Mouse (Mus musculus) forebrain, embryonic 14.5 days (tissue): ENCODE data around the gene Asap2. TPM values are rescaled to one million over a fixed set of nuclear protein-coding genes. Genes with fewer than 3 reads are reported as not detected.
A peak's percentile ranks its signal among the peaks of the same experiment; 100 is the strongest.

Source experiments
- ATAC-seq: fragments of 200-750 bp; cut with Nextera tagmentation; 2 replicates; pipeline ENCODE4 v1.8.0; 2017; ENCODE audit warnings: mild to moderate bottlenecking, moderate library complexity
- DNase-seq: peaks from one replicate; pipeline ENCODE4 v3.0.0-alpha.2; 2015; ENCODE audit warnings: low spot score
- H3K27ac ChIP-seq: fragments of 300-500 bp; sonication (generic); 2 replicates; pipeline ENCODE4 v1.5.1; 2014; ENCODE audit warnings: low read depth, mild to moderate bottlenecking, control low read depth, low read length, moderate library complexity
- H3K27me3 ChIP-seq: fragments of 300-500 bp; sonication (generic); replicated peaks from 2 replicates; pipeline ENCODE4 v1.6.1; 2014; ENCODE audit warnings: low read length, control low read depth, mixed read lengths; ENCODE audit not compliant: control insufficient read depth, insufficient read depth
- H3K36me3 ChIP-seq: fragments of 300-500 bp; sonication (generic); 2 replicates; pipeline ENCODE4 v1.6.1; 2014; ENCODE audit warnings: low read length, control low read depth; ENCODE audit not compliant: control insufficient read depth, insufficient read depth
- H3K4me1 ChIP-seq: fragments of 300-500 bp; sonication (generic); 2 replicates; pipeline ENCODE4 v1.6.1; 2014; ENCODE audit warnings: antibody characterized with exemption, low read length, control low read depth; ENCODE audit not compliant: control insufficient read depth, insufficient read depth
- H3K4me2 ChIP-seq: fragments of 300-500 bp; sonication (generic); 2 replicates; pipeline ENCODE4 v1.6.1; 2014; ENCODE audit warnings: mild to moderate bottlenecking, control low read depth, low read length
- H3K4me3 ChIP-seq: fragments of 300-500 bp; sonication (generic); 2 replicates; pipeline ENCODE4 v1.5.1; 2014; ENCODE audit warnings: low read depth, low read length, control low read depth
- H3K9ac ChIP-seq: fragments of 300-500 bp; sonication (generic); 2 replicates; pipeline ENCODE4 v1.6.1; 2014; ENCODE audit warnings: mild to moderate bottlenecking, low read length, control low read depth, moderate library complexity
- H3K9me3 ChIP-seq: fragments of 300-500 bp; sonication (generic); replicated peaks from 2 replicates; pipeline ENCODE4 v1.6.1; 2016; ENCODE audit warnings: low read length, control low read depth, mixed read lengths; ENCODE audit not compliant: control insufficient read depth
- WGBS: fragments of 180-500 bp; shearing (Covaris S2); extraction: QIAGEN DNeasy Blood & Tissue Kit; methylation state at CpG from one replicate; pipeline ENCODE4 v1.1.7; 2014; 5-methylcytosine and 5-hydroxymethylcytosine counted together
- polyA plus RNA-seq: library from polyadenylated mRNA; unstranded; fragments of >200 nt; fragmentation: Nextera tagmentation; extraction: Ambion mirVana; gene quantifications from 2 replicates; pipeline ENCODE4 v1.2.1, GENCODE M21; 2014

Asap2 gene
- polyA plus RNA-seq, 1 experiment from 2014 or later, result 13.1 TPM

DNA sequence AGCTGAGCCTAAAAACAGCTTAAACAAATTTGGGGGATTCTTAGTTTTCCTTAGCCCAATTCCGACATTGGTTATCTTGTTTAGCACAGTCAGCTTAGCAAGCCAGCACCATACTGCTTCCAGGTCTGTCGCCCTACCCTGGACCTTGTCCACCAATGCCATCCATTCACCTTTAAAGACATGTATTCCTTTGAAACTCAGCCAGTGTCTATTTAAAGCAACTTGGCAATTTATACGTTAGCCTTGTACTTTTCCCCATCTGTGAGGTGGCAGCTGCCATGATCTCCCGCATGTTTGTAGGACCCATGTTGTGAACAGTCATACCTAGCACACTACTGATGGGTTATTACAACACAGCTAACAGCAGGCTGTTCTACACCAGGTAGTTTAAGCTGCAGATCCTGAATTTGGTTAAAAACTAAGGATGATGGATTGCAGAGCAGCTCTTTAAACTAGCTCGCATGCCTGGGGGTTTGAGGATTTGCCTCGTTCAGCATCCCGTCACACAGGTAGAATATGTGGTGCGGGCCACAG, 277.9 kb downstream of the Asap2 start:
- no peak for DNase-seq
- H3K36me3 ChIP-seq, result peaks cover 88% of the 10 kb centered on the region
- H3K27ac ChIP-seq, result no peak overlapping the region
- H3K4me1 ChIP-seq, result no peaks in the 10 kb centered on the region
- H3K9ac ChIP-seq, result no peak overlapping the region
- 95% methylated on average over 8 of the region's 8 CpGs for WGBS
- H3K9me3 ChIP-seq, result no peaks in the 10 kb centered on the region
- no peak overlapping the region for H3K4me3 ChIP-seq
- H3K4me2 ChIP-seq, result no peak overlapping the region
- H3K27me3 ChIP-seq, result no peaks in the 10 kb centered on the region
- ATAC-seq, result no peak

DNA sequence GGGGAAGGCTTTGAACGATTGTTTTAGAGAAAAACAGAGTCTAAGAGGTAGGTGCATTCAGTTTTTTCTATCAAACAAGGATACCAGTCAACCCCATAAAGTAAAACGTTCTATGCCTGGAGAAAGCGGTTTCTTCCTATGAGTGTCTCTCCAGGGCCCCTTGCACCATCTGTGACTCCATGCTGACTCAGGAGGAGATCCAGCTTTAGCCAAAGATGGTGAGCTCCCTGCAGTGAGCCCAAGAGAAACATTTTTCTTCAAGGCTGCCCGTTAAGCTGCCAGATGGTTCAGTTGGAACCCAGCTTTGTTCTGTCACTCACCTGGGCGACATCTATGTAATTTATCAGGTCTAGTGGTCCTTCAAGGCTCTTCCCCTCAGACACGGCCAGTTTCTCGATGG, 284.2 kb downstream of the Asap2 start:
- Histone ChIP-seq H3K27ac (no peak overlapping the region), H3K9me3 (no peaks in the 10 kb centered on the region), H3K27me3 (no peaks in the 10 kb centered on the region), H3K36me3 (peaks cover 40% of the 10 kb centered on the region), H3K4me3 (no peak overlapping the region), H3K4me1 (no peaks in the 10 kb centered on the region), H3K9ac (no peak overlapping the region), H3K4me2 (no peak overlapping the region)
- ATAC-seq, result no peak
- WGBS, result 79% methylated on average over 7 of the region's 7 CpGs
- DNase-seq, result no peak

DNA sequence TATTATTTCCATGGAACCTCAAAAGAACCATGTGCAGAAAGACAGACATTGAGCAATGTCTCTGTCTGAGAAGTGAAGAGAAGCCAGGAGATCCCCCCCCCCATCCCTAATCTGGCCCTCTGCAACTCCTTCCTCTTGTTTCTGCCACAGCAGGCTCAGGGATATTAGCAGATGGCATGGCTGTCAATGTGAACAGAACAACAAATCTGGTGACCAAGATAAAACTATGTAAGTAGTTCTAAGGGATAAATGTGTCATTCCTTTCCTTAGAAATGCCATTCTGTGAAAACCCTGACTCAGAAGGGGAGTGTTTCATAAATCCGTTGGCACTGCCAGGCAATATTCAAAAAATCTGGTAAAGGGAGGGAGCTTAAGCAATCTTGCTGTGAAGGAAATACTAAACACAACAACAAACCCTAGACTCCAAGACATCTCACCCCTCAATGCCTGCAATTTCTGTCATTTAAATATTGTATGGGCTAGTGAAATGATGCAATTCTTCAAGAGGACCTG, 287.1 kb downstream of the Asap2 start:
- WGBS, result 86% methylated on average over 1 of the region's 1 CpGs
- Histone ChIP-seq H3K4me2 (no peak overlapping the region), H3K27me3 (no peaks in the 10 kb centered on the region), H3K36me3 (peaks cover 13% of the 10 kb centered on the region; the same call in 1 of the 2 replicates), H3K4me1 (no peaks in the 10 kb centered on the region), H3K9me3 (no peaks in the 10 kb centered on the region), H3K27ac (no peak overlapping the region), H3K4me3 (no peak overlapping the region), H3K9ac (no peak overlapping the region)
- ATAC-seq (no peak), DNase-seq (no peak)

DNA sequence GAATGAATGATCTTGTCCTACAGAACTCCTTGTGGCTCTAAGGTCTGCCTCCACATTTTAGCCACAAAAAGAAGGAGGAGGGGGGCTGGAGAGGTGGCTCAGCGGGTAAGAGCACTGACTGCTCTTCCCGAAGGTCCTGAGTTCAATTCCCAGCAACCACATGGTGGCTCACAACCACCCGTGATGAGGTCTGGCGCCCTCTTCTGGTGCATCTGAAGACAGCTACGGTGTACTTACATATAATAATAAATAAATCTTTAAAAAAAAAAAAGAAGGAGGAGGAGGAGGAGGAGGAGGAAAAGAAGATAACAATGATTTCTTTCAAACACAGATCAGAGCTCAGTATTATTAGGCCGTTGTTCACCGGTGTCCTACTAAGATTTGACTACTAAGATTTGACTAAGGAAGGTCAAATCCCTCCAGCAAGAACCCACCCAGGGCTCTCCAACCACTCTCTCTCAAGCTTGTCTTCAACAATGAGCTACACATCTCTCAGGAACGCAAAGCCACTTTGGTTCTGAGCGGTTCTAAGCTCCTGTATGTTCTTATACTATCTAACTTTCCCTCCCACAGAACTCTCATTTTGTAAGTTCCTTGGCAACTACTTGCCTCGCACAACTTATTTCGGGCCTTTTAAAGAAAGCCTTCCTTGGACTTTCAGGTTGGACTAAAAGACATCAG, 294.6 kb downstream of the Asap2 start, which contains the start of gene Cpsf3:
Cpsf3 (plus strand) TSS at position 631 of the 681 bp plus-strand sequence.
- DNase-seq (no peak), ATAC-seq (no peak)
- no peaks in the 10 kb centered on the region for H3K9me3 ChIP-seq
- WGBS, result 49% methylated on average over 11 of the region's 11 CpGs
- H3K27me3 ChIP-seq, result no peaks in the 10 kb centered on the region
- peaks cover under 1% of the 10 kb centered on the region; the same call in 1 of the 2 replicates for H3K36me3 ChIP-seq
- H3K4me3 ChIP-seq, result peak within 1 kb of the TSS; percentile 71
- H3K4me2 ChIP-seq, result peak within 1 kb of the TSS; percentile 76
- H3K4me1 ChIP-seq, result peaks cover 7% of the 10 kb centered on the region
- peak within 1 kb of the TSS; percentile 87 for H3K27ac ChIP-seq
- peak within 1 kb of the TSS; percentile 82 for H3K9ac ChIP-seq

DNA sequence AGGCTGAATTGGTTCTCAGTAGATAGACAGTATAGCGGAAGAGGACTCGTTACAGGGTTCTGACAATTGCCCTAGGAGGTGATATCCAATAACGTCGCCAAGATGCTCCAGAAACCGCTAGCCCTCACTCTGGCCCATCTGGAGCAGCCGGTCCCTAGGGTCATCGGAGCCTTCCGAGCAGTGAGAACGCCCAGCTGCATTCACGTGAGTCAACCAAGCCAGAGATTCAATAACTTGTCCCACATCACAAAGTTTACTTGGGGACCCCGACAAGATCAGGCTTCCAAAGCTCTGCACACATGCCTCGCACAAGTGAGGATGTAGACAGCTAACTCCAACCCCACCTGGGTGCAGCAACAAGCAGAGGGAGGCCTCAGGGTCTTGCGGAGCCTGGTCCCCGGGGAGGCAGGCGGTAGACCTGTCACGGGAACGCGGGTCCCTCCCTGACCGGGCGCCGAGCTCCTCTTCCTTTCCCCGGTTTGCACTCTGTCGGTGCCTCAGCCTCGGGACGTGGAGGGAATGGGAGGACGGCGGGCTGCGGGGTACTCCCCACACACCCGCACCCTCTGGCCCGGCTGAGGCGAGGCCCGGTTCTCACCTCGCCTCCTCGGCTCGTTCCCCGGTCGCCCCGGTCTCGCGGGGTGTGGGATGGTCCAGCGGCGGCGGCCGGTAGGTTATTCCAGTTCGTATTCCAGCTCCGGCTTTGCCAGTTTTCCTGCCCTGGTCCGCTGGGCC, 295.4 kb downstream of the Asap2 start:
- peaks cover 7% of the 10 kb centered on the region for H3K4me1 ChIP-seq
- no peak overlapping the region for H3K27ac ChIP-seq
- ATAC-seq (peak; percentile 85), DNase-seq (no peak)
- peak overlapping the region; percentile 71 for H3K4me3 ChIP-seq
- H3K4me2 ChIP-seq, result peak overlapping the region; percentile 76
- H3K36me3 ChIP-seq, result peaks cover 8% of the 10 kb centered on the region
- no peaks in the 10 kb centered on the region for H3K27me3 ChIP-seq
- H3K9me3 ChIP-seq, result no peaks in the 10 kb centered on the region
- peak overlapping the region; percentile 67 for H3K9ac ChIP-seq
- 1% methylated on average over 47 of the region's 47 CpGs for WGBS

DNA sequence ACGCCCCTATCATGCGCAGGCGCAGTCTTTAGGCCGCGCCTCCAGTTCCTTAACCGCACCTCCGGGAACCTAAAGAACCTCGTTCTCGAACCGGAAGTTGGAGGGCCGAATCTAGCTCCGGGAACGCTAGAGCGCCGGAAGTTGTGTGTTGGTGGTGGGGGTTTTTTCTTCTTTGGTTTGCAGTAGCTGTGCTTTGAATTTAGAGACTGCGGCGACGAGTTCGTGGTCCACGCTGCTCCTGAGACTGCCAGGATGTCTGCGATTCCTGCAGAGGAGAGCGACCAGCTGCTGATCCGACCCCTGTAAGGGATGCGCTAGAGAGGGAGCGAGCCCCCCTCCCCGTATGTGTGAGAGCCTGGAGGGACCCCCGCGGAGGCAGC, 296.0 kb downstream of the Asap2 start, which contains the start of gene Itgb1bp1:
Itgb1bp1 (minus strand) TSS at position 42 of the 380 bp plus-strand sequence.
- Histone ChIP-seq H3K4me3 (peak within 1 kb of the TSS; percentile 71), H3K36me3 (peaks cover 11% of the 10 kb centered on the region), H3K27me3 (no peaks in the 10 kb centered on the region), H3K27ac (peak within 1 kb of the TSS; percentile 87), H3K9me3 (no peaks in the 10 kb centered on the region), H3K9ac (peak within 1 kb of the TSS; percentile 82), H3K4me2 (peak within 1 kb of the TSS; percentile 76), H3K4me1 (peaks cover 7% of the 10 kb centered on the region)
- WGBS, result under 1% methylated on average over 28 of the region's 28 CpGs
- DNase-seq (peak; percentile 99), ATAC-seq (peak; percentile 96)

DNA sequence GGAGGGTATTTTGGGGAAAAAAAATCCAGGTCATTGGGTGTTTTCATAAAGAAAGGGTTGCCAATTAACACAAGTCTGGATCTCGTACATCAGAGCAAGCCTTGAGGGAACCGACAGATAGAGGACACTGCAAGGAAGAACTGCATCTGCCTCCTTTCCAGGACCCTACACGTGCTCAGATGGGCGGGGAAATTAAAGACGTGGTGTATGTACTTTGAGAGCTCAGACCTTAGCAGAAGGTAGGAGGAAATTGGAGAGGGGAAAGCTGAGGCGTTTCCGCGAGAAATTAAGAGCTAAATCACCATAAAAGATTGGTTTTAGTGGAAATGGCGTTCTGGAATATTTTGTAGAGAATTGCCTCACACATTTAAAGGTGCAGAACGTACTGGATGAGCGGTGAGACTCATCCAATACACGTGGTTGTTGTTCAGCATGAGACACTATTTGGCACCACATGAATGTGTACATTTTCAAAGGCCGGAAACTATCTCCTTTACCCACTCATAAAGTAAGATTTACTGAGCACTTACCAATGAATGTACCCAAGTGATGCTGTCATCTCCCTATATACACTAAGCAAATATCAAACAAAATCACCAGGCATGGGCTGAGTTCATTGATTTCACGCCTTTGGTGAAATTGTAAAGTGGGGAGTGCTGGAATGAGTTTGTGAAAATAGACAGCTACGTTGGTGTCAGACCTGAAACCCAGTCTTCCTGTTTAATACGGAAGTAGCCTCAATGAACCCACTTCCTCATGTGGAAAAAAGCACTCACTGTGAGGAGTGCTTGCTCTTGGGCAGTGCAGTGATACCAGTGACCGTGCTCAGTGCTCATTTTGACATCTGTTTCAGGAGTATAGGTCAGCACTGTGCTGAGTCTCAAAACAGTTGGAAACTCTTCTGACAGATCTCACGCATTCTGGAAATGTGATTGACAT, 296.7 kb downstream of the Asap2 start:
- DNase-seq (peak; percentile 16), ATAC-seq (peak; percentile 28; the same call in 1 of the 2 replicates)
- Histone ChIP-seq H3K27me3 (no peaks in the 10 kb centered on the region), H3K4me1 (peaks cover 7% of the 10 kb centered on the region), H3K4me2 (peak overlapping the region; percentile 76), H3K4me3 (peak overlapping the region; percentile 71), H3K9ac (peak overlapping the region; percentile 82), H3K27ac (peak overlapping the region; percentile 87), H3K9me3 (no peaks in the 10 kb centered on the region), H3K36me3 (peaks cover 19% of the 10 kb centered on the region)
- WGBS, result 38% methylated on average over 18 of the region's 18 CpGs

DNA sequence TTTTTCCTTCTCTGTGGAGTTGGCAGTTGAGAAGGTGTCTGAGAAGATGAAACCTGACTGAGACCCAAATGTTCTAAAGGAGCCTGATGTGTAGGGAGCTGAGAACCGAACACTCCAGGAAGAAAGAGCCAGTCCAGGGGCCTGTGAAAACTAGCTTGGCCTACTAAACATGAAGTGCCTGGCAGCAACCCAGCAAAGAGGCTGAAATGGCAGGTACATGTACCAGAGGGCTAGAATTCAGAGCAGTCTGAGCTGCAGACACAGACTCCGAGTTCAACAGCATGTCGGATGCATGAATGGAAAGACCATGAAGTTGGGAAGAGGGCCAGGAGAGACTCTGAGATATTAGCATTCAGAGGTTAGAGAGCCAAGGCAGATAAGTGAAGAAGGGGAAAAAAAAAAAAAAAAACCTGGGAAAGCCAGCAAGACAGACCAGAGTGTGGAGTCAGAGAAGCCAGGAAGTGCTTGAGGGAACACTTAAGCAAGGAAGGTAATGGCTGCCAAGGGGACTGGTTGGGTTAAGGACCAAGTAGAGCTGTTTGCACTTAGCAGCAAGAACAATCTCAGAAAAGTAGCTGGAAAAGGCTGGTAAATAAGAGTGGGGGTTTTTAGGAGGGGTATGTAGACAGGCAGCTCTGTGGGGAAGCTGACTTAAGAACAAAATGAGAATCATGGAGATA, 298.6 kb downstream of the Asap2 start:
- Histone ChIP-seq H3K4me1 (peaks cover 7% of the 10 kb centered on the region), H3K27me3 (no peaks in the 10 kb centered on the region), H3K36me3 (peaks cover 38% of the 10 kb centered on the region), H3K9ac (no peak overlapping the region), H3K27ac (no peak overlapping the region), H3K9me3 (no peaks in the 10 kb centered on the region), H3K4me3 (no peak overlapping the region), H3K4me2 (no peak overlapping the region)
- WGBS, result 87% methylated on average over 3 of the region's 3 CpGs
- no peak for ATAC-seq
- DNase-seq, result no peak
